Mouse (Mus musculus): Measurements from ENCODE around the gene Akap7.
"Not testable (repeated sequence)": the region's sequence is repeated elsewhere in the genome, so short reads cannot be mapped to it uniquely, and the experiment has no call there.

Akap7 gene

DNA sequence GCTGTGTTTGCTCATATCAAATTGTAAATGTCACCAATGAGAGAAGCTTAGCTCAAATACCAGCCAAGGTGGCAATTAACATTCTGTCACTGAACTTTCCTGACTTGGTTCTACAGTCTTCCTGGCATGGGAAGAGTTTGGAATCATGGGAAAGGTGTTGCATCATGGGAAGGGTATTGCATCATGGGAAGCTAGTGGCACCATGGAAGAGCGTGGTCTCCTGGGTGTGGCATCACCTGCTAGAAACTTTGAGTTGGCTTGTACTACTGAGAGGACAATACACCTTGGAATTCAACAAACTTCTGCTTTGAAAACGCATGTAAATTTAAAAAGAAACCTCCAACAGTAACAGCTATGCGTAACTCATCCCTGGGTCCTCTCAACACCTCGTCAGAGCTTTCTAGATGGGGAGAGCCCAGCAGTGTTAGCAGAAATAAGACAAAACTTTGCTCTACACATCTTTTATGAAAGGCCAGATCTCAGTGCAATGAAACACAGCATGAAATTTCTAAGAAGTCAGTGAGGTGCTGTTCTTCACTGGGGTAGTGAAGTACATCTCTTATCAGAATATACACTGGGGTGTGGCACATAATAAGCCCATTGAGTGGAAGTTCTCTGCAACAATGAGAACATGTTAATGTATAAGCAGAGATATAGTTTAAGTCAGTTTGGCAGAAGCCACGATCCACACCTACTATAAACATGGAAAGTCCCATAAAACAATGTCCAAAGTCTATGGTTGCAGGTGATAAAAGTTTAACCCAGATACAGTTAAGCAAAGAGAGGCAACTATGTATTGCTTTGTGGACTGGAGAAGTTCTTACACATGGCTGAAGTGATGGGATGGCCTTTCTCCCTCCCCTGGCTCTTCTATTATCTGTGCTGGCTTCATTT, 115.2 kb downstream of the Akap7 start:
- no peak for DNase-seq (ENCODE audit: low read depth, low spot score)

GRCm38 (mm10) chr10:25191166-25191565, 116.5 kb downstream of the Akap7 start:
- DNase-seq (ENCODE audit: low read depth, low spot score), result no peak

- not testable (repeated sequence) for DNase-seq (ENCODE audit: low read depth, low spot score)
Measured at GRCm38 (mm10) chr10:25186240-25186639, 121.4 kb downstream of the Akap7 start.

GRCm38 (mm10) chr10:25185691-25186090, 122.0 kb downstream of the Akap7 start:
- no peak for DNase-seq (ENCODE audit: low read depth, low spot score)

DNA sequence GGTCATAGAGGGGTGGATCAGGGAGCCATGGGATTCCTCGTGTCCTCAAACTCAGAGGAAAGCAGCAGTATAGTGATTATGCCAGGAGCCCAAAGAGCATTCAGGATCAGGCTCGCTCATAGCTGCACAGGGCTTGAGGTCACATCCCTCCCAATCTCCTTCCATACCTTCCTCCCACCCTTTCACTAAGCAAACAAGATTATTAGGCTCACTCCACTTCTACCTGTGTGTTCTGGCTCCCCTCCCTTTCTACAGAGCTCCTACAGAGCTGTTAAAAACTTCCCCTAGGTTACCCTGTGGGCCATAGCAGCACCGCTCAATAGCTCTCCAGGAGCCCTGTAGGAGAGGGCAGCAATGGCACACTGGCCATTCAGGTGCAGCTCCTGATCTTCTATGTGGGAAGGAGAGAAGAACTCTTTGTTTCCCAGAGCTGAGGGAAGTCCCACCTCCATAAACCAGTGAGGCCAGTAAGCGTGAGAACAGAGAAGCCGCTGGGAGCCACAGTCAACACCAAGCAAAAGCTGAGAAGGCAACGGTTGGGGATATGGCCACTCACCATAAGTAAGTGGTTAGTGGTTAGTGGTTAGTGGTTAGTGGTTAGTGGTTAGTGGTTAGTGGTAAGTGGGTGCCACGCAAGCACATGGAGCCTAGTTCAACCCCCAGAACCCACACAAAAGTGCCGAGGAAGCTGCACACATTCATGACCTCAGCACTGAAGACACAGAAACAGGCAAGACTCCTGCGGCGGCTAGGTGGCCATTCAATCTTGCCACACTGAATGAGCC, 122.7 kb downstream of the Akap7 start:
- DNase-seq (ENCODE audit: low read depth, low spot score), result no peak

DNA sequence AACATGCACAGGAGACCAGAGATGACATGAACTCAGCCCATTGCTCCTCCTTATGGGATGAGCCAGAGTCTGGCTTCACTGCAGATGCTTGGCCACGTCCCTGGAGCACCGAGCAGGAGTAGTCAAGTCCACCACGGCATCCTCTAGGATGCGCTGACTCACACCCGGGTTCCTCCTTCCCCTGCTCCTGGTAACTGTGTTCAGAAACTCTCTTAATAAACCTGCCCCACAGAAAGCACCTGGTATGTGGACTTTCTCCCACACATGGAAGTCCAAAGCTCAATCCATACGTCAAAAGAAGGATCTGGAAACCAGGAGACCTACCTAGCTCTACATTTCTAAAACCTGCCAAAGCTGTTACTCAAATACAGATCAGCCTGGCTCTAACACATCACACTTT, 124.4 kb downstream of the Akap7 start:
- no peak for DNase-seq (ENCODE audit: low read depth, low spot score)

DNA sequence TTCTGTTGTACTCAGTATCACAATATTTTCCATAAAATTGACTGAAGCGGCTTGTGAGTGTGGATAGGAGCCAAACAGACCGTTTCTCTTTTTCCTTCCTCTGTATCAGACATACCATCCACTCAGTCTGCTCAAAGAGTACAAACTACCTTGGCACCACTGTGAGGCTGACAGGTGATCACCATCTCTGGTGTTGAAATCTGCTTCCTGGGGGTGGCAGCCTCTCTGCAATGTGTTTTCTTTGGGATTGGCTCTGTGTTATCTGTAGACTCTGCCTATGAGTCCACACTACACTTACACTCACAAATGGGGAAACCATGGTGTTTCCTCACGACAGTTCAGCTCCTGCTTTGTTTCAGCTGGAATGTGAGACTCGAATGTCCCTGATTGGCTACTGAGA, 128.6 kb downstream of the Akap7 start:
- no peak for DNase-seq (ENCODE audit: low read depth, low spot score)

DNA sequence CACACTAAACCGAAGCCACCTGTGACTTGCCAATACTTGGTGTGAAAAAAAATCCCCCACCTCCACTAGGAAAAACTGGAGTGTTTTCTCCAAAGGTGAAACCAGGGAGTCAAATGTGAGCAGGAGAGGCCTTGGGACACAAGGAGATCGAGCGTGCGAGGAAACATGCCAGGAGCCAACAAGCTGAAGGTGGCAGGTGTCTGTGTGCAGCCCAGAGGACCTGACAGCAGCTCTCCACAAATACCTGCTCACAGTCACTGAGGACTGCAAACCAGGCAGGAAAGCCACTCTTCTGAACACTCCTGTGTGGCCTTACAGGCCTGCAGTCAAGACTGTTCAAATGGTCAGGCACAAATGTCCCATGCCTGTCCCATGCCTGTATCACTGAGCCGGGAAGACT, 130.4 kb downstream of the Akap7 start:
- no peak for DNase-seq (ENCODE audit: low read depth, low spot score)

DNA sequence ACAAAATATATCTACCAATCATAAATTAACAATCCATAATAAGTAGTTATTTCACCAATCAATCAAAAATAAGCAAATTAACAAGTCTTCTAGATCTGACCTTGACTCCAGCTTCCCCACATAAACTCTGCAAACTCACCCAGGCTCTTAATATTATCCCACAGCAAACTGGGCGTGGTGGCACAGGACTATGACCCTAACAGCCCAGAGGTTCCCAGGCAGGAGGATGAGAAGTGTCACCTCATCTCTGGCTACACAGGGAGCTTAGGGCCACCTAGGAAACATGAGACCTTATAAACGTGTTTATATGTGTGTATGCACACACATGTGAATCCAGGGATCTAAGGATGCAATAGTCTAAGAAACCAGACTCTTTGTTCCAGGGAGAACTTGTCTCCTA, 132.8 kb downstream of the Akap7 start:
- DNase-seq (ENCODE audit: low read depth, low spot score), result no peak

GRCm38 (mm10) chr10:25167365-25168194, 140.1 kb downstream of the Akap7 start:
- DNase-seq (ENCODE audit: low read depth, low spot score), result no peak

DNA sequence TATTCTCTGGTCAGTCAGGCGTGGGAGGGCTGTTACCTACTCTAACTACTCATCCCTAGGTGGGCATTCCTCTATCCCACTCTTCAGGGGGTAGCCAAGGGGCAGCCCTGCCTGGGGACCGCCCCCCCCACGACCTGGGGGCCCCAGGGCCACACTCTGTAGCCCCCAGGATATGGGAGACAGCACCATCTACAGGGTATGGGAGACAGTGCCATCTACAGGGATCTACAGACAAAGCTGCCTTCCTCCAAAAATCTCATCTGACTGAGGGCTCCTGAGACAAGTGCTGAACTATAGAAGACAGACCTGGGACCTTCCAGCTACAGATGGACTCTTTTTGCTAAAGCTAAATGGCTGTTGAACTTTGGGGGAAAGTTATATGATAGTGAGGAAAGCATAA, 144.2 kb downstream of the Akap7 start:
- DNase-seq (ENCODE audit: low read depth, low spot score), result not testable (repeated sequence)

DNA sequence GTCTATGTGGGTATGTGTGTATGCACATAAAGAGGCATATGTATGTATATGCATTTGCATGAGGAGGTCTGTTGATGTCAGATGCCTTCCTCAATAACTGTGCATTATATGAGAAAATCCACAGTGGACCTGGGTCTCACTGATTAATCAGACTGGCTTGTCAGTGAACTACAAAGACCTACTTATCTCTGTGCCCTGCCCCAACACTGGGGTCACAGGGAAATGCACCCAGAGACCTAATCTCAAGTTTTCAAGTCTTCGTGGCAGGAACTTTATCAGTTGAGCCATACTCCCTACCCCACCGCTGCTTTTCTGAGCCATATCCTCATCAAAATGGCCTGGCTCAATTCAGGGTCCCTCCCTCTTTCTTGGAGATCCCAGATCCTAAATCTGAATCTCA, 146.0 kb downstream of the Akap7 start:
- no peak for DNase-seq (ENCODE audit: low read depth, low spot score)

DNA sequence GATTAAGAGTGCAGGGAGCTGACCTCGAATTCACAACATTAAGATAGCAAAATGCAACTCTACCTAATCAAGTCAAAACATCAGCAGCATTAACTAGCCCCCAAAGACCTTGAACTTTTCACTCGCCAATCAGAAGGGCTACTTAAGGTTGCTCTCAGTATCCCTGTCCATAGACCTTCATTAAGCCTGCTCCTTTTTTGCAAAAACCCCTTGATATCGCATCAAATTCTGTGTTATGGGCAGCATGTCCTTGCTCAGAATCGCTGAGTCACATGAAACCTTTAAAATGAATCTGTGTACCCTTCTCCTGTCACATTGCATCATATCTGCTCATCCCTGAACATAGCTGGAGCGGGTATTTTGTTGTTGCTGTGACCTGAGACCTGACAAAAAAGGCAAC, 149.0 kb downstream of the Akap7 start:
- DNase-seq (ENCODE audit: low read depth, low spot score), result no peak

GRCm38 (mm10) chr10:25157339-25157738, 150.3 kb downstream of the Akap7 start:
- no peak for DNase-seq (ENCODE audit: low read depth, low spot score)

GRCm38 (mm10) chr10:25154225-25154624, 153.4 kb downstream of the Akap7 start:
- DNase-seq (ENCODE audit: low read depth, low spot score), result no peak

GRCm38 (mm10) chr10:25151172-25151800, 156.4 kb downstream of the Akap7 start:
- no peak for DNase-seq (ENCODE audit: low read depth, low spot score)

DNA sequence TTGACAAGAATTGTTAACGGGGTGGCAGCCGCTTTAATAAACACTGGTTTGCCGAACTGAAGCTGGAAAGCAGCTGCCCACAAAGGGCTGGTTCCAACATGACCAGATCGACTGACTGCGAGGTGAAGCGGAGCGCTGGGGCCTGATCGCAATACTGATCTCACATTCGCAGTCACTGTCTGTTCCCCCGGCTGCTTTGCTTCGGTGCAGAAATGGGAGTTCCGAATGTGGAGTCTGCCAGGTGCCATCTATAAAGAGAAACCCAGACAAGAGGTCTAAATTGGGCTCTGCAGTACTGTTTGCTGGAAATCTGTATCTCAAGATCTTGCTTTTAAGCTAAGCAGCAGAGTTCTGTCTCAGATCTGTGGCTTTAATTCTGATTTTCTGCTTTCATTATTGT, 161.8 kb downstream of the Akap7 start:
- DNase-seq (ENCODE audit: low read depth, low spot score), result no peak

DNA sequence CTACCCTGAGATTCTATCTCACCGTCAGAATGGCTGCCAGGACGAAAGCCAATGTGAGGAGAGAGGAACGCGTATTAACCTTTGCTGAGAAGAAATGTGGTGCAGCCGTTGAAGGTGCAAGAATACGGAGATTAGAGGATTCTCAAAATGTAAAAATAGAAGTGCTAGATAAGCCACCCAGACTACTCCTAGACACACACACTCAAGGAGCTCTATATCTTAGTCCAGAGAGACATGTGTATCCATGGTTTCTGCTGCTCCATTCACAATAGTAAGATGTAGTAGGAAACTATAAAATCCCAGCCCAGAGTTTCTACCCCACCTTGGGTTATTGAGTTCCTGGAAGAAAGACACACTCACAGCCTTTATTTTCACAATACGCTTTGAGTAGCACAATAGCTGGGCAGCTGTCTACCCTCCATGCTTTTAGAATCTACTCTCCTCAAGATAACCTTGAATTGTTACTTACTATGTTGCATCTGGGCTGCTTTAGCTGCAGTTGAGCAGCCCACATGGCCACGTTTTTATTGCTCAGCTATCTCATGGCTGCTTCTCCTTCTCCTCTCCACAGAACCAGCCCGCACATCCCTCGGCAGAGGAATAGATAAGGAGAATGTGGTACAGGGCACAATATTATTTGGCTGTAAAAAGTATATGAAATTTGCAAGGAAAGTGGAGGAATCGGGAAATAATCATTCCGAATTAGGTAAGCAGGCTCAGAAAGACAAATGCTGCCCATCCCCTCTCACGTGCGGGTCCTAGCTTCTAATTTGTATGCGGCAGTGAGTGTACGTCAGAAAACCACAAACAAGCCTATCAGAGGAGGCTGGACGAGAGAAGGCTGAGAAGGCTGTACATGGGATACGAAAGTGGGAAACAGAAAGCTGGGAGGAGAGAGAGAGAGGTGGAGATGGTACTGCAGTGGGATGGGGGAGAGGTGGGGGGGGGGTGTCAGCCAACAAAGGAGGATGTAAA, 162.6 kb downstream of the Akap7 start:
- no peak for DNase-seq (ENCODE audit: low read depth, low spot score)

GRCm38 (mm10) chr10:25141781-25142180, 165.9 kb downstream of the Akap7 start:
- DNase-seq (ENCODE audit: low read depth, low spot score), result no peak

DNA sequence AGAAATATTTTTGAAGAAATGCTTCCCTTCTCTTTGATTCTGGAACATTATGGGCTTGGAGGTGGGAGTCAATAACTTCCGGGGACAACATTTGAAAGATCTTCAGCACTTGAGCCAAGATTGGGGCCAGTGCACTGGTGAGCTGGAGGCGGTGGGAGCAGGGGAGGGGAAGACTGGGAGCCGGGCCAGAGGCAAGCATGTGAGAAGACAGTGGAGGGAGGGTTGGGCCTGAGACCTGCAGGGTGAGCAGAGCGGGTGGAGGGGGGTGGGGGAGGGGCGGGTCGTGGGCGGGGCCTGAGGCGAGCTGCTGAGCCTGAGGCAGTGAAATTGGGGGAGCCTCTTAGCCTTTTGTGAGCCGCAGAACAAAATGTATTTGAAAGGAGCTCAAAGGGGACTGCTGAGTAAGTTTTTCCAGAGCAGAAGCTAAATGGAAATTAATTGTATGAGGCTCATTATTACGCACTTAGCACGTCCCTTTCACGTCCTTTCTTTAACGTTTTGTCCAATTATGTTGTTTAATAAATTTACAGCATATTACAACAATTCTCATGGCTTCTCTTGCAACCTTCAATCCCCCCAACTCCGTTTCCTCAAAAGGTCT, 167.4 kb downstream of the Akap7 start:
- no peak for DNase-seq (ENCODE audit: low read depth, low spot score)

All from brain, embryonic 18.5 days (tissue).